Mouse (Mus musculus): ENCODE results near the gene Fundc1. TPM values are rescaled to one million over a fixed set of nuclear protein-coding genes. Genes with fewer than 3 reads are reported as not detected.
"Not testable (repeated sequence)": the region's sequence is repeated elsewhere in the genome, so short reads cannot be mapped to it uniquely, and the experiment has no call there.

The Fundc1 gene
- 41.6 and 45.2 TPM in 2 replicates for total RNA-seq (2015)
- 37.6 and 40.4 TPM in 2 replicates for total RNA-seq (2017)

- ATAC-seq (replicated peaks; ENCODE audit: poor library complexity): peak; percentile 99
These were observed at the start of gene Fundc1 for GRCm38 (mm10) chrX:17571621-17572459. Gene Fundc1, minus strand, starts transcription at chrX:17572325.

- no peak for ATAC-seq (replicated peaks; ENCODE audit: poor library complexity)
These were observed 39.1 kb upstream of the Fundc1 start for GRCm38 (mm10) chrX:17611253-17611652.

GRCm38 (mm10) chrX:17608763-17609162 lies 36.6 kb upstream of the Fundc1 start:
- ATAC-seq (replicated peaks; ENCODE audit: poor library complexity): peak; percentile 87

GRCm38 (mm10) chrX:17607668-17608067 lies 35.5 kb upstream of the Fundc1 start:
- no peak for ATAC-seq (replicated peaks; ENCODE audit: poor library complexity)

DNA sequence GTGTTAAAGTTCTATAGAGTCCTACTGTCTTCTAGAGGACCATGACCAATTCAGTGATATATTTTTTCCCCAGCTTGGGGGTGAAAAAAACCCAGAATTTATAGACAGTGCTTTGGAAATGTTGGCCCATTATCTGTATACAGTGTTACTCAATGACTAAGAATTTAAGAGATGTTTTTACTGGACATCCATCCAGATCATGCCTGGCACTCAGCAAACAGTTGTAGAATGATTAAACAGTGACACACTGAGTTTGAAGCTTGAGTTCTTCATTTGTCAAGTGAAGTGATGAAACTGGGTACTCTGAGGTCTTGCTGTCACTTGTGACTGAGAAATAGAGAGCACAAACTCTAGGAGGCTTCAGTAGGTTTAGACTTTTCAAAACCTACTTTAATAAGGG lies 21.2 kb upstream of the Fundc1 start:
- ATAC-seq (replicated peaks; ENCODE audit: poor library complexity): 0 out of 2 replicates have a peak, but pooled peaks have one; percentile 9

DNA sequence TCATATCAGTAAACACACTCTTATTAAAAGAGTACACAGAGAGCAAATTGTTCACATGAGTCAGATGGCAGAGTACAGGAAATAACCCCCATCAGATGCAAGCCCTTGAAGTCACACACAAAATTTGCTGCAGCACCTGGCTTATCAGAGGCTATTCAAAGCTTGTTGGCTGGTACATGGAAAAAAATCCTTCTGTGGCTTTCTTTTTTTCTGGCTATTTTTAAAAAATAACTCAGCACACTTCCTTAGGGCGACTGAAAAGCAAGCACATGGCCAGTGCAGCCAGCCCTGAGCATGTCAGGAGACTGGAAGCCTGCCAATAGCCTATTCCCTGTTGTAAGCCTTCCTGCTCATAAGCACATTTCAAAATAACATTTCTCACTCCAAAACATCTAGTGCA lies 18.6 kb upstream of the Fundc1 start:
- ATAC-seq (replicated peaks; ENCODE audit: poor library complexity): 0 out of 2 replicates have a peak, but pooled peaks have one; percentile 39

GRCm38 (mm10) chrX:17571271-17571620 lies 879 bp downstream of the Fundc1 start:
- ATAC-seq (replicated peaks; ENCODE audit: poor library complexity): no peak

DNA sequence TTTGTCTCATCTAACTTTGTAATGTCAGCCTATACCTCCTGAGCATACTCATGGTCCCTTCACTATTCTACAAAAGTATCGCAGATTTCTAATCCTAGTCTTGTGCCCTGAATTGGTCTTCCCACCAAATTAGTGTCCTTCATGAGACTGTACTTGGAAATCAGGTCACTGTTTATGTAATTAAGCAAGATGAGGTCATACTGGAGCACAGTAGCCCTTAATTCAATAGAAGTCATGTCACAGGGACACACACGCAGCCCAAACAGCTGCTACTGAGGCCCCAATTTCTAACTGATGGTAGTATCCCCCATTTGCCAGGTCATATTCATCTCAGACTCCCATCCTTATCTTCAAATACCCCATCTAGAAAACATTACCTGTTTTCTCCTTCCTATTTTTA lies 3.5 kb downstream of the Fundc1 start:
- ATAC-seq (replicated peaks; ENCODE audit: poor library complexity): no peak

GRCm38 (mm10) chrX:17565743-17566142 lies 6.4 kb downstream of the Fundc1 start:
- ATAC-seq (replicated peaks; ENCODE audit: poor library complexity): no peak

DNA sequence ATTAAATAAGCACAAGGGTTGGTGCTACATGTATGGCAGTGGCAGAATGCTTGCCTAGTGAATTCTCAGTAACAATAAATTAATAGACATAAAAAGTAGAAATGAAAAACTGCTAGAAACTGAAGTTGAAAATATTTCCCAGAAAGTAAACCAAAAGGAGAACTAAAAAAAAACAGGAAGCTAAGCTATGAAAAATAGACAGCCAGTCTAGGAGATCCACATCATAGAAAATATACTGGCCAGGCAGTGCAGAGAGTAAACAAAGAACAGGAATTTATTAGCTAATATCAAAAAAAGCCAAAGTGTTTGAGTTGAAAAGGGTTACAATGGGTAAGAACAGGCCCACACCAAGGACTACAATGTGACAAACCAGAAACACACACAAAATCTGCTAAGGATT lies 7.4 kb downstream of the Fundc1 start:
- no peak; the same call in 1 of the 2 replicates for ATAC-seq (replicated peaks; ENCODE audit: poor library complexity)

DNA sequence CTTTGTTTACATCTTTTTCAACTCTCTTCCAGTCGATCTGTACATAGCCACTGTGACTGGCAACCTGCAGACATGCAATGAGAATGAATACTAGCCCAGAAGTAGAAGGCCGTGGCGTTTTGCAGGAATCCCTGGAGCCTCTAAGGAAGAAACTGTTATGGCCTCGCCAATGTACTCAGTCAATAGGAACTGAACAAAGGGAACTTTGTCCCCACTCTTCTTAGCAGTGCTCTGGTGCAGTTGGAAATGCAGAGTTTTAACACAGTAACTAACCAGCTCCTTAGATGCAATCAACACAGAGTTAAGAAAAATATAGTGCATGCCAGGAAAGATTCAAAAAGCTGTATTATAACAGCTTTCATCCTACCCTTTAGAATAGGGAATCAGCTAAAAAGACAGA lies 13.4 kb downstream of the Fundc1 start:
- ATAC-seq (replicated peaks; ENCODE audit: poor library complexity): no peak

- no peak for ATAC-seq (replicated peaks; ENCODE audit: poor library complexity)
These were observed 17.6 kb downstream of the Fundc1 start for GRCm38 (mm10) chrX:17554488-17554887.

- ATAC-seq (replicated peaks; ENCODE audit: poor library complexity): not testable (repeated sequence)
These were observed 20.5 kb downstream of the Fundc1 start for GRCm38 (mm10) chrX:17551586-17551985.

DNA sequence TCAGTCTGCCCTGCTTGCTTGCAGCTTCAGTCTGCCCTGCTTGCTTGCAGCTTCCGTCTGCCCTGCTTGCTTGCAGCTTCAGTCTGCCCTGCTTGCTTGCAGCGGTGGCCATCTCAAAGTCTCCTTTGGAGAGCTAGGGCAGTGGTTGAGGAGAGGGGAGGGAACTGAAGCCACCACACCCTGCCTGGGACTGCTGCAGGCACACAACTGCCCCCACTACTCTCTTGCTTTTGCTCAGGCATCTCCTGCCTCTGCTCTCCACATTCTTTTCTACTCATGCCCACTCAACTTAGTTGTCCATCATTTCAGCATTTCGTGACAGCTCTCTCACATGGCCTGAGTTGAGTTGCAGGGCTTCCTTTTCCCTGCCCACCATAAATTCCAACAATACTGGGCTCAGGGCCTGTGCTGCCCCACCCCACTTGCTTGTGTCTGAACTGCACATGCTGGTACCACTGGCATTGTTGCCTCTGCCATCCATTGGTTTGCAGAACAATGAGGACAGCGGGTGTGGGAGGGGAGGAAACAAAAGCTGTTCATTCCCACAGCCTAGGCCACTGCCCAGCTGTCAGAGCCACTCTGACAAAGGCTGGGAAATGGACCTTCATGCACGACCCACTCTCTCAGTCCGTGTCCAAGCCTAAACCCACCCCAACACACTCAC lies 24.9 kb downstream of the Fundc1 start:
- ATAC-seq (replicated peaks; ENCODE audit: poor library complexity): no peak

DNA sequence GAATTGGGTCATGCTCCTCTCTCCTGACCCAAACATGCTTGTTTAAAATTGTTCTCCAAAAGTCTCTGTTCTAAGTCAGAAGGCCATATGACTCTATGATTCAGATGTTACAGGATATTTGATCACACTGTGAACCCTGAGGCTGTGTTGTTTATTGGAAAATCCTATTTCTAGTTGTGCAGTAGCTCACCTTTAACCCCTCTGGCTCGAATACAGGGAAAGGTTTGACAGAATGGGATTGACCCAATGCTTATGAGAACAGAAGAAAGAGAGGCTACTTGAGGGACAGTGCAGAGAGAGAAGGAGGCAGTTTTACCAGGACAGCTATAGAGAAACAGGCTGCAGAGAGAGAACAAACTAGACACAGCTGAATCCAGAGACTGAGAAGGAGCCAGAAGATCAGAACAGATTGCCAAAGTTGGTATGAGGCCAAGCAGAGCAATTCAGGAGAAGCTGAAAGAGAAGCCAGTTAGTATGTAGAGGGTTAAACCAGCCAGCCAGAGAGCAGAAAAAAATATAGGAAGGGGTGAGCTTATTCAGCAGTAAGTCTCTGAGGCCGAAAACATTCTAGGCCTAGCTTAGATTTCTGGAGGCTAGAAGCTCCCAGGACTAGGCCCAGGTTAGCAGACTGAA lies 27.1 kb downstream of the Fundc1 start:
- ATAC-seq (replicated peaks; ENCODE audit: poor library complexity): no peak

GRCm38 (mm10) chrX:17537701-17538100 lies 34.4 kb downstream of the Fundc1 start:
- no peak for ATAC-seq (replicated peaks; ENCODE audit: poor library complexity)

DNA sequence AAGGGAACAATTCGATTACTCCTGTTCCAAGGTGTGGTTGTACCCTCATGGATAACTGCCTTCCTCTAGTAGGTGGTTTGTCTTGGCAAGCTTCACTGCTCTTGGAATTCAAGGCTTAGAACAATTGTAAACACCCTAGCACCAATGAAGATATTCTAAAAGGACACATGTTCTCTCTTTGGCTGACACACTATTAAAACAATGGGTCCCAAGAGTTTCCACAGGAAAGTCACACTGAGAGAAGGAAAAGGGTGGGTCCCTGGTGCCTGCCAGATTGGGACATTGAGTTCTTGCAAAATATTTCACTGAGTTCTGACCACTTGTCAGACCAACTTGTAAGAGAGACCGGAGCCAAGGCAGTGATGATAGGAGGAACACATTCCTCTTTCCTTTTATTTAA lies 45.1 kb downstream of the Fundc1 start:
- ATAC-seq (replicated peaks; ENCODE audit: poor library complexity): no peak

DNA sequence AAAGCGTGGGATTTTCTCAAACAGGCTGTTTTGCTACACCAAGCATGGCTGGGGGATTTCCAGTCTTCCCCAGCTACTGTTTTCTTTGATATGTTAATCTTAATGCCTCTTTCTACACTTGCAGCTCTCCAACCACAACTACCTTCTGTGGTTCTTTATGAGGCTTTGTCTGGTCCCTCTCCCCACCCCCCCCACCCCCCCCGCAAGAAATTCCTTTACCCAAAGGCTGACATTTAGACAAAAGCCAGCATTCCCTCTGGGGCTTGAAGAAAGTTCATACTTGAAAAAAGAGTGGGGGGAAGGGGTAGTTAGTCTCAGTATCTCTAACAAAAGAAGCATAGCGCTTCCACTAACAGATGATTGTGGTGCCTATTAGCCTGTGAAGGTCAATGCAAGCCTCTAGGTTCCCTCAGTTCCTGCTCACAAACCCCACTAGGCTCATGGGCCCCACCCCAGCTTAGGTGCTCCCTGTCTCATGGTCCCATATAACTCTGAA lies 50.9 kb downstream of the Fundc1 start:
- ATAC-seq (replicated peaks; ENCODE audit: poor library complexity): no peak

DNA sequence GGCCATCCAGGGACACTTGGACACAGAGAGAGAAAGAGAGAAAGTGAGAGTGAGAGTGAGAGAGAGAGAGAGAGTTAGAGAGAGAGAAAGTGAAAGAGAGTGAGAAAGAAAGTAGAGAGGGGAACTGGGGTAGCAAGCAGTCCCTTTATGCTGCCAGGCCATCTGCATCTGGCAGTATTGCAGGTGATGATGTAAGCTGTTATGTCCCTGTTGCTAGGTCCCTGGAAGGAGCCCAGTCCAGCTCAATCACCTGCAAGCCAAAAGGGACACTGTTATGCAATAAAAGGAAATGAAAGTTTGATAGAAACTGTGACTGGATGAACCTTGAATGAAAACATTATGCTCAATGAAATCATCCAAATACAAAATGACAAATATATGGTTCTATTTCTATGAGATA lies 52.0 kb downstream of the Fundc1 start:
- ATAC-seq (replicated peaks; ENCODE audit: poor library complexity): peak; percentile 69

DNA sequence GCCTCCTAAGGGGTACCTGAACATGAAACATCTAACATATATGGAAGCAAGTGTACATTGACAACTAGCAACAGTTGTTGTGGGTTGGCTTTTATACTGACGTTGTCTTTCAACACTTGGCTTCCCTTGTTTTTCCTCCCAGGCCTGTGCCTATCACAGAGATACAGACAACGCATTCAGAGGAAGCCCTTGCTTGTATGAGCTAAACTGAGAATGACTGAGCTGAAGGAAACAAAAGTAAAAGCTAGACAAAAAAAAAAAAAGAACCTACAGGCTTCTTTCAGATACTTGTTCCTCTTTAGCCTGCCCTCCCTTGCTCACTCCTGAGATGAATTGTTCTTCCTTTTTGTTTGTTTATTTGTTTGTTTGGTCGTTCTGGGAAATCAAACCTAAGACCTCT lies 58.1 kb downstream of the Fundc1 start:
- no peak for ATAC-seq (replicated peaks; ENCODE audit: poor library complexity)

GRCm38 (mm10) chrX:17512021-17512602 lies 60.0 kb downstream of the Fundc1 start:
- ATAC-seq (replicated peaks; ENCODE audit: poor library complexity): no peak
